Mouse (Mus musculus): ENCODE results near the gene Enc1. TPM values are rescaled to one million over a fixed set of nuclear protein-coding genes. Genes with fewer than 3 reads are reported as not detected.
A peak's percentile ranks its signal among the peaks of the same experiment; 100 is the strongest.

Enc1 gene
- 3.3 and 3.5 TPM in 2 replicates for polyA plus RNA-seq (2015; fragmentation: Nextera tagmentation; extraction: Ambion mirVana)

DNA sequence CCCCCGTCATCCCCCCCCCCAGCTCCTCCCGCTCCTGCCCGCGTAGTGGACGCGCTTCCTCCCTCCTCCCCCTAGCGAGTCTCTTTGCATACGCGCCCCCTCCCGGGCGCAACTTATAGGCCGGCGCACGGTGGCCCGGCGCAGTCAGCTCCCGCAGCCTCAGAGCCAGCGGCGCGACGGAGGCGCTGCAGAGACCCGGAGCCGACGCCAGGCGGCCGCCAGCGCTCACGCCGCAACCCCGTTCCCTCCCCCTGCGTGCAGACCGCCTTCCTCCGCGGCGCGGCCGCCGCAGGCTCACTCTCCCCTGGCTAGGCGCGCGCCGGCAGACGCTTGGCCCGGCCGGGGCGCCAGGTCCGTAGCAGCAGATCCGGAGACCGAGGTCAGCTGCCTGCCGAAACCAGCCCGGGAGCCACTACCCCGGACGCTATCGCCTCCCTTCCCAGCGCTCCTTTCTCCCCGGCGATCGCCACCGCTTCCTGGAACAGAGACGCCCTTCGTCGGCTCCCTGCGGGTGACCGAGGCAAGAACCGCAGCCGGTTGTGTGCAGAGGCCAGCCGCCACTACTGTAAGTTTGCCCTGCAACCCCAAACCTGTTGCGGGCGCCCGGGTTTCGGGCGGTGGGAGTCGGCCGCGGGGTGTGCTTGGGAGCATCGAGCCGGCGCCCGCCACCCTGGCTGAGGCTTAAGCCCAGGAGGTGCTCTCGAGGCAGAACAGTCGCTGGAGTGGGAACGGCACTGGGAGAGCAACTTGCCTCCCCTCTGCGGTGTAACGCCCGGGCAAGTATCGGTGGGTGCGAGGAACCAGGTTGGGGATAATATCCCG lies at the start of gene Enc1:
TSS of gene Enc1 (plus strand) at position 141 of the 822 bp plus-strand sequence.
- ATAC-seq (ENCODE audit: low FRiP score, low TSS enrichment) (peak; percentile 94), DNase-seq (ENCODE audit: low spot score) (peak; percentile 94)
- peaks cover 7% of the 10 kb centered on the region; the same call in 1 of the 2 replicates for H3K36me3 ChIP-seq (ENCODE audit: control insufficient read depth, insufficient read depth, low read length)
- TF ChIP-seq EP300 (optimal IDR thresholded peaks at IDR 0.05) = no peak
- TF ChIP-seq CTCF (IDR thresholded peaks at IDR 0.05; ENCODE audit: low read depth) = peak; percentile 73
- H3K27ac ChIP-seq (replicated peaks) = peak within 1 kb of the TSS; percentile 97
- H3K27me3 ChIP-seq (ENCODE audit: control insufficient read depth, insufficient read depth, low read length) = no peaks in the 10 kb centered on the region
- peaks cover 2% of the 10 kb centered on the region; the same call in 1 of the 2 replicates for H3K4me1 ChIP-seq (replicated peaks; ENCODE audit: control insufficient read depth, insufficient read depth)
- peak within 1 kb of the TSS; percentile 89 for H3K4me3 ChIP-seq (ENCODE audit: low read depth, low read length)
- under 1% methylated on average over 57 of the region's 89 CpGs for WGBS
- H3K4me2 ChIP-seq (replicated peaks; ENCODE audit: low read depth) = peak within 1 kb of the TSS; percentile 84
- H3K9ac ChIP-seq (ENCODE audit: low read length) = peak within 1 kb of the TSS; percentile 80
- H3K9me3 ChIP-seq (ENCODE audit: control insufficient read depth, low read length) = no peaks in the 10 kb centered on the region

DNA sequence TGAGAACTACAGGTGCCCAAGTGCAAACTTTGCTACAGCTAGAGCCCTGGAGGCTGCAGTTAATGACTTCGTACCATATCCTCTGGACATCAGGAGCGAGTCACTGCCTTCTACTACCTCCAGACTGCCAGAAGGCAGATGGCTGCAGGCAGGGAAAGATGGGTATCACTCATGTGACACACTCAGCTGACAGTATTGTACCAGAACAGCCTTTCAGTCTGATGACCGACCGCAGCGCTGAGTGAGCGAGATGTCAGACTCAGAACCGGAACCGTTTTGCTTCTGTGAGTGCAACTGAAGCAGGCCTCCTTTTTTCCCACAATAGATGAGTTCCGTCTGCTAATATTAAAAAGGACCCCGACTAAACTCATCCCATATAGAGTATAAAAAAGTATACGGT lies 48.3 kb upstream of the Enc1 start:
- ATAC-seq (ENCODE audit: low FRiP score, low TSS enrichment) = no peak
- Histone ChIP-seq H3K9me3 (ENCODE audit: control insufficient read depth, low read length) (no peaks in the 10 kb centered on the region), H3K27me3 (ENCODE audit: control insufficient read depth, insufficient read depth, low read length) (no peaks in the 10 kb centered on the region), H3K9ac (ENCODE audit: low read length) (no peak overlapping the region), H3K4me2 (replicated peaks; ENCODE audit: low read depth) (no peak overlapping the region), H3K27ac (replicated peaks) (no peak overlapping the region), H3K4me3 (ENCODE audit: low read depth, low read length) (no peak overlapping the region), H3K4me1 (replicated peaks; ENCODE audit: control insufficient read depth, insufficient read depth) (no peaks in the 10 kb centered on the region), H3K36me3 (ENCODE audit: control insufficient read depth, insufficient read depth, low read length) (no peaks in the 10 kb centered on the region)
- no peak for DNase-seq (ENCODE audit: low spot score)
- WGBS = 89% methylated on average over 11 of the region's 11 CpGs
- no peak for TF ChIP-seq CTCF (IDR thresholded peaks at IDR 0.05; ENCODE audit: low read depth)
- TF ChIP-seq EP300 (optimal IDR thresholded peaks at IDR 0.05) = no peak

DNA sequence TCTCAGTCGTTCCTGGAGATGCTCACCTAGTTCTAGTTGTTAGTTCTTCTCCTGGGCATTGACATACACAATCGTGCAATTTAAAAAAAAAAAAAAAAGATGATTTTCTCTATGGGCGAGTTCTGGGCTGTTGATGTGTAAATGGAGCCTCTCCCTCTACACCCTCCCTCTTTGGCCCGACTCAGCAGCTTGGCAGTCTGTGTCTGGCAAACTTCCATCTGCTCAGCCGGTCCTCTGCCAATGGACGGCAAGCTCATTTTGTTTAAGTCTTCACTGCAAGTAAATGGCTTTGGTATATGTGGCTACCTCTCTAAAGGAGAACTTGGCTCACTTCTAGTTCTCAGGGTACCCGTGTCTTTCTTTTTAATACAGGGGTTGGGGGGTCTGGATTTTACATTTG lies 47.5 kb upstream of the Enc1 start:
- TF ChIP-seq EP300 (optimal IDR thresholded peaks at IDR 0.05) = no peak
- no peaks in the 10 kb centered on the region for H3K27me3 ChIP-seq (ENCODE audit: control insufficient read depth, insufficient read depth, low read length)
- 42% methylated on average over 7 of the region's 7 CpGs for WGBS
- no peak overlapping the region for H3K27ac ChIP-seq (replicated peaks)
- no peaks in the 10 kb centered on the region for H3K9me3 ChIP-seq (ENCODE audit: control insufficient read depth, low read length)
- H3K9ac ChIP-seq (ENCODE audit: low read length) = no peak overlapping the region
- DNase-seq (ENCODE audit: low spot score) (peak; percentile 42), ATAC-seq (ENCODE audit: low FRiP score, low TSS enrichment) (no peak)
- no peak overlapping the region for H3K4me2 ChIP-seq (replicated peaks; ENCODE audit: low read depth)
- no peaks in the 10 kb centered on the region for H3K4me1 ChIP-seq (replicated peaks; ENCODE audit: control insufficient read depth, insufficient read depth)
- no peaks in the 10 kb centered on the region for H3K36me3 ChIP-seq (ENCODE audit: control insufficient read depth, insufficient read depth, low read length)
- no peak overlapping the region for H3K4me3 ChIP-seq (ENCODE audit: low read depth, low read length)

DNA sequence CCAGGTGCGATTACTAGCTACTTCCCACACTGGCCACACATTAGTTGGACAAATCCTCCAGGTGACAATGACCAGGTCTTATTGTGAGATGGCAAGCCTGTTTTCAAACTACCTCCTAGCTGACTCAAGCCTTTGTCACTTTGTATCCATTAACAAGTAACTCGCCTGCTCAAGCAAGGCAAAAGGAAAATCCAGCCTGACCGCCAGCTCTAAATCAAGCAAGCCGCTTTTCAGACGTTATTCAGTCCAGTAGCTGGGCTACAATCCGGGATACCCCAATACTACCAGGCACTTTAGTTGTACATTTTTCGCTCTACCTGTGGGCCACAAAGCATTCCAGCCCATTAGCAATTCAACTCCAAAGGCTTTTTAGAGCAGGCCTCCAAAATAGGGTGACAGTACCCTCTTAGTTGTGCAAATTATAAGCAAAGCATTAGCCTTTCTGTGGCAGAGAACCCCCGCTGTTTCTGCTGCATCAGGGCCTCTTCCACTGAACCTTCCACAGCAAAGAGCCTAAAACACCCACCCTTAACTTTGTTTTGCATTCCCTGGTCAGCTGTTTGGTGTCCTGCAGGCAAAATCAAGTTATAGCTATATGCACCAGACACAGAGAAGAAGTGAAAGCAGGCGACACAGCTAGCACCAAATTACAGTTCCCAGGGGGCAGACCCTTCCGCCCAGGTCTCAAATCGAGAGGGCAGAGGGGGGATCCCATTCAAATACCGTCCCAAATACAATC lies 44.5 kb upstream of the Enc1 start:
- ATAC-seq (ENCODE audit: low FRiP score, low TSS enrichment) (no peak), DNase-seq (ENCODE audit: low spot score) (no peak)
- H3K4me3 ChIP-seq (ENCODE audit: low read depth, low read length) = no peak overlapping the region
- no peaks in the 10 kb centered on the region for H3K27me3 ChIP-seq (ENCODE audit: control insufficient read depth, insufficient read depth, low read length)
- H3K9me3 ChIP-seq (ENCODE audit: control insufficient read depth, low read length) = no peaks in the 10 kb centered on the region
- no peak overlapping the region for H3K27ac ChIP-seq (replicated peaks)
- no peaks in the 10 kb centered on the region for H3K36me3 ChIP-seq (ENCODE audit: control insufficient read depth, insufficient read depth, low read length)
- H3K4me1 ChIP-seq (replicated peaks; ENCODE audit: control insufficient read depth, insufficient read depth) = no peaks in the 10 kb centered on the region
- no peak overlapping the region for H3K9ac ChIP-seq (ENCODE audit: low read length)
- TF ChIP-seq CTCF (IDR thresholded peaks at IDR 0.05; ENCODE audit: low read depth) (no peak), EP300 (optimal IDR thresholded peaks at IDR 0.05) (no peak)
- 78% methylated on average over 12 of the region's 12 CpGs for WGBS
- H3K4me2 ChIP-seq (replicated peaks; ENCODE audit: low read depth) = no peak overlapping the region

DNA sequence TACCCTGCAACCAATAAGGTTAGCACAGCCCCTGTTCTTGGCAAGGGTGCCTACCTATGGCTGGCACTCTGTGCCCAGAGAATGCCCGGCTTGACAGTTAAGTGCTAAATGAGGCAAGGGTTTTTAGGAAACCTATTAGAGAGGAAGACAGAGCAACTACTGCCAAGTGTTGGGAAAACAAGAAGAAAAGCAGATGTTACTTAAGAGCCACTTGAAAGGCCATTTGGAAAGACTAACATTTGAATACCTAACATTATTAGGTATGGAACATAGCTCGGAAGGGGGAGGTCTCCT lies 44.0 kb upstream of the Enc1 start:
- ATAC-seq (ENCODE audit: low FRiP score, low TSS enrichment) (no peak), DNase-seq (ENCODE audit: low spot score) (no peak)
- Histone ChIP-seq H3K9ac (ENCODE audit: low read length) (no peak overlapping the region), H3K9me3 (ENCODE audit: control insufficient read depth, low read length) (no peaks in the 10 kb centered on the region), H3K4me3 (ENCODE audit: low read depth, low read length) (no peak overlapping the region), H3K4me1 (replicated peaks; ENCODE audit: control insufficient read depth, insufficient read depth) (no peaks in the 10 kb centered on the region), H3K4me2 (replicated peaks; ENCODE audit: low read depth) (no peak overlapping the region), H3K27me3 (ENCODE audit: control insufficient read depth, insufficient read depth, low read length) (no peaks in the 10 kb centered on the region), H3K27ac (replicated peaks) (no peak overlapping the region), H3K36me3 (ENCODE audit: control insufficient read depth, insufficient read depth, low read length) (no peaks in the 10 kb centered on the region)
- 77% methylated on average over 2 of the region's 2 CpGs for WGBS
- TF ChIP-seq EP300 (optimal IDR thresholded peaks at IDR 0.05) (no peak), CTCF (IDR thresholded peaks at IDR 0.05; ENCODE audit: low read depth) (no peak)

Measured in stomach, postnatal 0 days (tissue).